Mouse (Mus musculus): Measurements from ENCODE around the gene Vmp1.

Gene Vmp1

GRCm38 (mm10) chr11:86629941-86630340, 53.7 kb downstream of the Vmp1 start:
- no peak for DNase-seq (ENCODE audit: low spot score)

GRCm38 (mm10) chr11:86629445-86629844, 54.2 kb downstream of the Vmp1 start:
- no peak for DNase-seq (ENCODE audit: low spot score)

- no peak for DNase-seq (ENCODE audit: low spot score)
Observed at GRCm38 (mm10) chr11:86628448-86628847, 55.2 kb downstream of the Vmp1 start.

GRCm38 (mm10) chr11:86627649-86628048, 56.0 kb downstream of the Vmp1 start:
- DNase-seq (ENCODE audit: low spot score): no peak

GRCm38 (mm10) chr11:86626714-86627113, 56.9 kb downstream of the Vmp1 start:
- DNase-seq (ENCODE audit: low spot score): no peak

- DNase-seq (ENCODE audit: low spot score): no peak
Observed at GRCm38 (mm10) chr11:86624237-86624941, 59.2 kb downstream of the Vmp1 start.

- no peak for DNase-seq (ENCODE audit: low spot score)
Observed at GRCm38 (mm10) chr11:86623402-86624010, 60.1 kb downstream of the Vmp1 start.

GRCm38 (mm10) chr11:86622191-86622912, 61.3 kb downstream of the Vmp1 start:
- no peak for DNase-seq (ENCODE audit: low spot score)

GRCm38 (mm10) chr11:86621139-86621538, 62.5 kb downstream of the Vmp1 start:
- no peak for DNase-seq (ENCODE audit: low spot score)

- no peak for DNase-seq (ENCODE audit: low spot score)
Observed at GRCm38 (mm10) chr11:86618548-86619335, 64.9 kb downstream of the Vmp1 start.

GRCm38 (mm10) chr11:86614607-86615006, 69.0 kb downstream of the Vmp1 start:
- DNase-seq (ENCODE audit: low spot score): no peak

- no peak for DNase-seq (ENCODE audit: low spot score)
Observed at GRCm38 (mm10) chr11:86614056-86614530, 69.5 kb downstream of the Vmp1 start.

GRCm38 (mm10) chr11:86611991-86612390, 71.6 kb downstream of the Vmp1 start:
- DNase-seq (ENCODE audit: low spot score): no peak

- DNase-seq (ENCODE audit: low spot score): no peak
Observed at GRCm38 (mm10) chr11:86610239-86610638, 73.4 kb downstream of the Vmp1 start.

GRCm38 (mm10) chr11:86607808-86608350, 75.8 kb downstream of the Vmp1 start:
- no peak for DNase-seq (ENCODE audit: low spot score)

GRCm38 (mm10) chr11:86606621-86607339, 76.9 kb downstream of the Vmp1 start:
- DNase-seq (ENCODE audit: low spot score): no peak

- DNase-seq (ENCODE audit: low spot score): no peak
Observed at GRCm38 (mm10) chr11:86604732-86605520, 78.7 kb downstream of the Vmp1 start.

GRCm38 (mm10) chr11:86604289-86604688, 79.3 kb downstream of the Vmp1 start:
- no peak for DNase-seq (ENCODE audit: low spot score)

- DNase-seq (ENCODE audit: low spot score): no peak
Observed at GRCm38 (mm10) chr11:86603719-86604118, 79.9 kb downstream of the Vmp1 start.

- DNase-seq (ENCODE audit: low spot score): no peak
Observed at GRCm38 (mm10) chr11:86602116-86602515, 81.5 kb downstream of the Vmp1 start.

- DNase-seq (ENCODE audit: low spot score): no peak
Observed at GRCm38 (mm10) chr11:86600209-86600557, 83.5 kb downstream of the Vmp1 start.
